Comparison of ENCODE assay signal across 13 mouse cellular contexts in the genomic region with DNA sequence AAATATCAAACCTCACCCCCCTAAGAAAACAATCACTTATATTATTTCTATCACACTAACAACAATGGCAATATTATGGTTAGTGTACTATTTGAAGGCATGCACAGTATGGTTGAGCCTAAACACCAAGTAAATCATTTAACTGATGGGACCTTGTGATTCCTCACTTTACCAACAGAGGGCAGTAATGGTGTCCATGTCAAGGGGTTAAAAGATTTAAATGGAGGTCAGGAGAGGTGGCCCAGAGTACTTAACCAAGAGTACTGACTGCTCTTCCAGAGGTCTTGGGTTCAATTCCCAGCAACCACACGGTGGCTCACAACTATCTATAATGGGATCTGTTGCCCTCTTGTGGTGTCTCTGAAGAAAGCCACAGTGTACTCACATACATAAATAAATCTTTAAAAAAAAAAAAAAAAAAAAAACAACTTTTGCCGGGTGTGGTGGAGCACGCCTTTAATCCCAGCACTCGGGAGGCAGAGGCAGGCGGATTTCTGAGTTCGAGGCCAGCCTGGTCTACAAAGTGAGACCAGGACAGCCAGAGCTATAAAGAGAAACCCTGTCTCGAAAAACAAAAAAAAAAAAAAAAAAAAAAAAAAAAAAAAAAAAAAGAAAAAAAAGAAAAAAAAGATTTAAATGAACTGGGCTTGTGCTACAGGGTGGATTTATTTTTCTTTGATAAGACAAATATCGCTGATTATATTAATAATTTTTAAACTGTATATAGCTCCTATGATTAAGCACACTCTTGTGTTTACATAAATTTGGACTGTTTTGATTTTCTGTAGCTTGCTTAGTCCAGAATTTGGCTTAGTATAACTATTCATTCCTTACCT. TPM values are rescaled to one million over a fixed set of nuclear protein-coding genes. Genes with fewer than 3 reads are reported as not detected.
DNase-seq lines count a peak whose midpoint lies in the region; ATAC-seq and TF ChIP-seq lines count a peak whose summit lies in the region.
"Had no signal": no experiment of that assay in that cellular context is flagged by ENCODE, and none has a peak within 500 bp of the region (broad histone marks: within the 10 kb centered on the region; RNA-seq: fewer than 3 reads in every experiment).

No protein-coding gene starts in this region.

- H3K36me3 ChIP-seq in intestine, embryonic 15.5 days: no peaks in the 10 kb centered on the region
- H3K36me3 ChIP-seq in intestine, embryonic 16.5 days (ENCODE audit: control insufficient read depth, insufficient read depth, low read length): no peaks in the 10 kb centered on the region
- H3K36me3 ChIP-seq in ES-Bruce4 (ENCODE audit: control insufficient read depth, insufficient read depth, low read length, poor library complexity, severe bottlenecking): no peaks in the 10 kb centered on the region
- H3K36me3 ChIP-seq in hindbrain, postnatal 0 days (ENCODE audit: insufficient read depth, low read length): no peaks in the 10 kb centered on the region
- H3K36me3 ChIP-seq: kidney, embryonic 15.5 days had no signal

- 85% methylated on average over 8 of the region's 8 CpGs for WGBS in intestine, embryonic 15.5 days
- WGBS in intestine, embryonic 16.5 days: 84% methylated on average over 8 of the region's 8 CpGs
- WGBS in hindbrain, postnatal 0 days: 83% methylated on average over 8 of the region's 8 CpGs

- no peak for TF ChIP-seq POLR2A in ES-Bruce4 (IDR thresholded peaks at IDR 0.05; ENCODE audit: insufficient read depth, low read length)

- H3K4me1 ChIP-seq in intestine, embryonic 15.5 days (replicated peaks): 0 out of 2 replicates have a peak, but pooled peaks cover 2% of the 10 kb centered on the region
- H3K4me1 ChIP-seq in intestine, embryonic 16.5 days (ENCODE audit: control insufficient read depth, insufficient read depth, low read length): no peaks in the 10 kb centered on the region
- H3K4me1 ChIP-seq in ES-Bruce4 (ENCODE audit: control insufficient read depth, insufficient read depth, low read length): no peaks in the 10 kb centered on the region
- H3K4me1 ChIP-seq in hindbrain, postnatal 0 days (ENCODE audit: insufficient read depth, low read length): no peaks in the 10 kb centered on the region

- H3K4me3 ChIP-seq in intestine, embryonic 15.5 days (replicated peaks): no peak overlapping the region
- H3K4me3 ChIP-seq in intestine, embryonic 16.5 days (ENCODE audit: low read length): no peak overlapping the region
- H3K4me3 ChIP-seq in ES-Bruce4 (ENCODE audit: low read depth, low read length): no peak overlapping the region
- H3K4me3 ChIP-seq in hindbrain, postnatal 0 days (ENCODE audit: low read length): no peak overlapping the region
- H3K4me3 ChIP-seq: kidney, embryonic 15.5 days had no signal

- H3K27ac ChIP-seq in intestine, embryonic 15.5 days: no peak overlapping the region
- H3K27ac ChIP-seq in intestine, embryonic 16.5 days (ENCODE audit: low read length): no peak overlapping the region
- no peak overlapping the region for H3K27ac ChIP-seq in ES-Bruce4 (ENCODE audit: insufficient read depth, low read length)
- H3K27ac ChIP-seq in hindbrain, postnatal 0 days: peak overlapping the region; percentile 46
- H3K27ac ChIP-seq: kidney, embryonic 15.5 days had no signal

- DNase-seq in CD4-positive, CD25-positive, alpha-beta regulatory T cell, adult 2 months (ENCODE audit: low read depth, low spot score): peak; percentile 3
- DNase-seq in hindbrain, postnatal 0 days (ENCODE audit: low spot score): no peak
- no peak for DNase-seq in left cerebral cortex, postnatal 14 days (ENCODE audit: low spot score in 2 of 2)
- DNase-seq in adrenal gland, adult 8-10 months: no peak
- DNase-seq: gastrocnemius, postnatal 10 days had no signal

- no peaks in the 10 kb centered on the region for H3K9me3 ChIP-seq in intestine, embryonic 15.5 days
- no peaks in the 10 kb centered on the region for H3K9me3 ChIP-seq in intestine, embryonic 16.5 days (ENCODE audit: control insufficient read depth, low read length)
- H3K9me3 ChIP-seq in ES-Bruce4 (replicated peaks; ENCODE audit: control insufficient read depth, insufficient read depth, low read length, poor library complexity, severe bottlenecking): no peaks in the 10 kb centered on the region
- H3K9me3 ChIP-seq in hindbrain, postnatal 0 days (ENCODE audit: low read length): no peaks in the 10 kb centered on the region
- H3K9me3 ChIP-seq: kidney, embryonic 15.5 days had no signal

- TF ChIP-seq CTCF in ES-Bruce4 (IDR thresholded peaks at IDR 0.05; ENCODE audit: low read depth, low read length): peak; percentile 6
- peak; percentile 12; the same call in 1 of the 2 replicates for TF ChIP-seq CTCF in hindbrain, postnatal 0 days (IDR thresholded peaks at IDR 0.05; ENCODE audit: low read depth)

- no peak overlapping the region for H3K9ac ChIP-seq in intestine, embryonic 15.5 days
- H3K9ac ChIP-seq in intestine, embryonic 16.5 days (ENCODE audit: low read depth, low read length): no peak overlapping the region
- H3K9ac ChIP-seq in ES-Bruce4 (ENCODE audit: low read depth, poor library complexity, severe bottlenecking): no peak overlapping the region
- no peak overlapping the region for H3K9ac ChIP-seq in hindbrain, postnatal 0 days (replicated peaks; ENCODE audit: low read length)
- H3K9ac ChIP-seq: kidney, embryonic 15.5 days had no signal

- ATAC-seq in CD4-positive, CD25-positive, alpha-beta regulatory T cell, adult 4 months: no peak
- peak; percentile 59; the same call in 1 of the 2 replicates for ATAC-seq in intestine, embryonic 15.5 days
- ATAC-seq in intestine, embryonic 16.5 days: no peak
- no peak for ATAC-seq in hindbrain, postnatal 0 days

- intact Hi-C loops in left cerebral cortex, postnatal 14 days (cut with DNase I): loop anchor here (10.0 kb wide), 1 partner anchor 141 kb away; no protein-coding TSS in a partner anchor

- no peak overlapping the region for H3K4me2 ChIP-seq in intestine, embryonic 15.5 days (replicated peaks)
- no peak overlapping the region for H3K4me2 ChIP-seq in intestine, embryonic 16.5 days (ENCODE audit: low read depth, low read length)
- no peak overlapping the region for H3K4me2 ChIP-seq in hindbrain, postnatal 0 days (ENCODE audit: low read depth, low read length)

- no peak for TF ChIP-seq EP300 in ES-Bruce4 (IDR thresholded peaks at IDR 0.05; ENCODE audit: insufficient read depth, low read depth, low read length)

- no peaks in the 10 kb centered on the region for H3K27me3 ChIP-seq in intestine, embryonic 15.5 days (replicated peaks)
- H3K27me3 ChIP-seq in intestine, embryonic 16.5 days (replicated peaks; ENCODE audit: control insufficient read depth, insufficient read depth, low read length): no peaks in the 10 kb centered on the region
- H3K27me3 ChIP-seq in ES-Bruce4 (ENCODE audit: control insufficient read depth, insufficient read depth, low read length, poor library complexity, severe bottlenecking): no peaks in the 10 kb centered on the region
- H3K27me3 ChIP-seq in hindbrain, postnatal 0 days (ENCODE audit: insufficient read depth, low read length): no peaks in the 10 kb centered on the region
- H3K27me3 ChIP-seq: kidney, embryonic 15.5 days had no signal

RNA-seq across cellular contexts. Expression of gene Olfr987, which starts 55.3 kb away (rescaled TPM):
- not detected for polyA plus RNA-seq in CD4-positive, CD25-positive, alpha-beta regulatory T cell, adult 4 months (2017; shearing (Covaris generic))
- polyA plus RNA-seq in intestine, embryonic 15.5 days (2015; fragmentation: Nextera tagmentation; extraction: Ambion mirVana): not detected in 2 replicates
- not detected in 2 replicates for polyA plus RNA-seq in intestine, embryonic 16.5 days (2015; fragmentation: Nextera tagmentation; extraction: Ambion mirVana)
- not detected in 2 replicates for polyA plus RNA-seq in ES-Bruce4 (2011; ENCODE audit: insufficient read depth, insufficient read length, low read depth, missing spikeins)
- not detected in 2 replicates for total RNA-seq in hindbrain, postnatal 0 days (2014; rRNA removed)
- not detected in 2 replicates for polyA plus RNA-seq in hindbrain, postnatal 0 days (2015; fragmentation: Nextera tagmentation; extraction: Ambion mirVana)
- not detected for total RNA-seq in left cerebral cortex, postnatal 14 days (2021)
- not detected for total RNA-seq in adrenal gland, adult 8-10 months (2022)
- total RNA-seq: adrenal gland, postnatal 4 days; gastrocnemius, postnatal 10 days; left cerebral cortex, postnatal 10 days had no signal
- polyA plus RNA-seq: C2C12; kidney, embryonic 15.5 days had no signal
